Mouse (Mus musculus) adrenal gland, adult 8-10 months (tissue): ENCODE measurements around the gene Fam241a. TPM values are rescaled to one million over a fixed set of nuclear protein-coding genes. Genes with fewer than 3 reads are reported as not detected.

ENCODE experiments used
- DNase-seq: peaks from one replicate; pipeline ENCODE4 v3.0.0; 2022
- total RNA-seq, 4 experiments: library from RNA; stranded (reverse); gene quantifications; 2 replicates each; pipeline ENCODE4 v1.2.4; 2022

The Fam241a gene
- total RNA-seq, 4 experiments from 2014 or later = 3.0 to 5.2 (median 3.3) TPM

DNA sequence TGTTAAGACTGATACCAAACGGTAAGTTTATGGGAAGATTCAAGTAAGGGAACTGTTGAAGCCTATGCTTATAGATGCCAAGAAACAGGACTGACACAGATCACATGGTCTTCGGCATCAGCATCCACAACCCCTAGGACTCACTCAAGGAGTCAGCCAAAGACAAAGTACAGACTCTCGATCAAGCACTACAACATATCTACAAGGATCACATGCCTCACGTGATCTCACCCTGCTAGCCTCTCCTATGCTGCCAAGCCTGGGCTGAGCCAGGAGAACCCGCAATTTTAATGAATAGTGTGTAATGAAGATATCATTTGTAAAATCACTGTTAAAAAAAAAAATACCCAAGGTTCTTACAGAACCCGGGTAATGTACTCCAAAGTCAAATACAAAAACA, 60.5 kb downstream of the Fam241a start:
- DNase-seq = no peak

DNA sequence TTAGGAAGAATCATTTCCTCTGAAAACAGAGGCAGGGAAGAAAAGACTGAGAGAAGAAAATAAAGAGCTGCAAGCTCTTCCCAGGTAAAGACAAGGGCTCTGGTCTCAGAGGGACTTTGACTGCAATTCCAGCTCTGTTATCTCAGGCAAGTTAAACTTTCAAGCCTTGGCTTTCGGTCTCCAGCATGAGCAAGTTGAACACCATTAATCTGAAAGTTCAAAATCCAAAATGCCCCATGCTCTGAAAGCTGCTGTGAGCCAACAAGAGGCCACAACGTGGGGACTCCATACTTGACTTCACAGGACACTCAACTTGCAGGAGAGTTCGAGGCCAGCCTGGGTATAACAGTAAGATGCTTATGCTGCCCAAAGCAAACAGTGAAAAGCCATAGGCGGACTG, 62.1 kb downstream of the Fam241a start:
- DNase-seq = no peak

DNA sequence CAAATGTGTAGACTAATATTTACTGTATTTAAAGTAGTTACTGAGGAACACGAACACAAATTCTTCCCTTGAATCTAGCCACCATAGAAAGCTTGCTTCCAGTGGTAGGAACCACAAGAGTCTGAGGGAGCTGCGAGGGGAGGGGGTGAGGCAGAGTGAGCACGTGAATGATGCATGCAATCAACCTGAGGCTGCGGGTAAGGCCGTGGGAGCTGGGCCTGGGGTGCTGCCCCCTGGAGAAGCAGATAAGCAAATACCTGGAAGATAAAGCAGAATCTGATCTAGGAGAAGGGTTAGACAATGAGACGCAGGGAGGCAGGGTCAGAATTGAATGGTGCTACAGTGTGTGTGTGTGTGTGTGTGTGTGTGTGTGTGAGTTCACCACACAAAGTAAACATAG, 65.0 kb downstream of the Fam241a start:
- no peak for DNase-seq

DNA sequence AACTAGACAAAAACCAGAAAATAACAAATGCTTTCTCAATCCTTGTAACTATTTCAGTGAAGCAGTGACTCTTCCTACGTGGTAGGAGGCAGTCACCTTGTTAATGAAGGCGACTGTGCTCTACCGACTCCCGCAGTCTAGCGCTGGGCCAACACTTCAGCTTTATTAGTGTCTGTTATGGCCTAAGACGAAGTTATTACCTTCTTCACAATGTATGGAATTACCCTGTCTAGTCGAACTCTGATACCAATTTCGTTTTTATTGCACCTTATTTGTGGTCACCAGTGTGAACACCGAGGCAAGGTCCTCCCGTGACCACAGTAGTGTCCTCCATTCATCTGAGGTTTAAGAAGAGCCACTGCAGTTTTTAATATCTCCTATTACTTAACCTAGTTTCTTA, 65.9 kb downstream of the Fam241a start:
- DNase-seq = no peak

DNA sequence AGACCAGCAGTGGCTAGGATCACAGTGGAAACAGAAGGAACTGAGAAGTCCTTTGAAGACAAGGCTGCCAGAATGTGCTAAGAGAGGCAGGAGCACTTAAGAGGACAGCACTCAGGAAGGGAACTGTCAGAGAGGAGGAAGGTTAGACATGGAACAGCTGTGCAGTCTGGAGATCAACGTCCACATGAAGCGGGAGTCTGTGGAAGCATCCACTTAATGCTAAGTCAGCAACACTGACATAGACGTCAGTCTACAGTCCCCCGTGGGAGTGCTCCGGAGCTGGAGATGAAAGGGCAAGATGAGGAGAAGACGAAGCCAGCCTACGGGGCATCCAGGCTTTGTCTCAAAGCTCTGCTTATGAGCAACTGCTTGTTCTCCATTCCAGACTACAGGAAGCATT, 69.0 kb downstream of the Fam241a start:
- DNase-seq = no peak

DNA sequence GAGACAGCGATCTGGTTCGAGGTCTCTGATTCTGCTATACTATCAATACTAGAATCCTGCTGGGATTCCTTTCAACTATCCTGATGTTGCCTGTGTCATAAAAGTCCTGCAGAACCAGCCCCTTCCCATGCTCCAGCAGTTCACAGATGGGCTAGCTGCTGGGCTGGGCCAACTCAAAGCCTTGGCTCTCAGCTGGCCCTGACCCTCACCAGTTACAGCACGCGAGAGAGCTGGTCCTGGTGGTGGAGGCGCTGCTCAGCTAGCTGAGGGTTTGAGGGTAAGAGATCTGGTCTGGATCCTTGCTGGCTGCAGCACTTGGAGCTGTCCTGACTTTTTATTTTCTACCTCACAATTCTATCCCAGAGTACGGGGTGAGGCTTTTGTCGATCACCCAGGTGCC, 69.6 kb downstream of the Fam241a start:
- no peak for DNase-seq

DNA sequence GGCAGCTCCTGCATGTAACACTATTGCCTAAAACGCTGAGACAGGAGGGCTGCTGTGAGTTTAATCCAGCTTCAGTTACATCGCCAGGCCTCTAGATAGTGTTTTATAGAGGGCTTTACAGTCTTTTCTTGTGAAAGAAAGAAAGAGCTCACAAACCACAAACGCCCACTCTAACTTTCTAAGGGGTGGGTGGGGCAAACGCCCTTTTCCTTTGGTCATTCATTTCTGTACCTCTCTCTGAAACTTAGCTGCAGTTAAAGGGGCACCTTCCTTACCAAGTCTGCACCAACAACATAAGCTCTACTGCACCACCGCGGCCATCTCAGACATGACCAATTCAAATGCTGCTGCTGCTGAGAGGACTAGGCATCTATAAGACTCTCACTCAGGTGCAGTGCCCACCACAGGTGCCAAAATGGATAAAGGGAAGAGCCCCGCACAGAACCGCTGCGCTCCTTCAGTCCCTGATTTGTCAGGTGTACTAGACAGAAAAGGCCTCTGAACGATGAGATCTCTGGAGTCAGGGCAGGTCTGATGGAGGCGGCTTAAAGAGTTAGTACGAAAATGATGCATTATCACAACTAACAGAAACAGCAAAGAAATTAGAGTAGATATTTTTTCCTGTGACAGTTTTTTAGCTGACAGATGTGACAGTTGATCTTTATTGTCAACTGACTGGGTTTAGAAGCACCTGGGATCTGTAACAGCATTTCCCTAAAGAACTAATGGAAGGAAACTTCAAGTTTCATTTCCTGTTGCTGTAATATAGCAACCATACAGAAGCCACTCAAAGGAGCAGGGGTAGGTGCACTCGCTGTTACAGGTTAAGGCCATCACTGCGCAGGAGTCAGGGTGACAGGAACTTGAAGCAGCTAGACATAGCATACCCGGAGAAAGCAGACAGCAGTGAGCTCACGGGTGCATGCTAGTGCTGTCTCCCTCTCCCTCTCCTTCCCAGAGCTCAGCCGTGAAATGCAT, 71.9 kb downstream of the Fam241a start:
- no peak for DNase-seq

DNA sequence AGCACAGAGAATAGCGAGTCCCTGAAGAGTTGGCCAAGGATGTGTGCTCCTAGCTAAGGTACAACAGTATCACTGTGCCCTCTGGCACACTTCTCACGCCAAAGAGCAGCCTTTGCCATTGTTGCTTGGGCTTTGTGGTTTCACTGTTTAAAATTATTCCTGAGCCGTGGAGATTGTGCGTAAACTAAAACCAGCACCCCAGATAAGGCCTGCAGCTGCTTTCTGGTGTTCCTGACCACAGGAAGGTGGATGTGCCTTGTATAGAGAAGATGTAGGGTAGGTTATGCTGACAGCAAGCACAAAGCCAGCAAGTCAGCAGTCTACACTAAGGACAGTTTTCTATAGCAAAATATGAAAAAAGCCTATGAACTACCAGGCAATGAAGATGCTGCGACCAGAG, 74.9 kb downstream of the Fam241a start:
- DNase-seq = no peak

DNA sequence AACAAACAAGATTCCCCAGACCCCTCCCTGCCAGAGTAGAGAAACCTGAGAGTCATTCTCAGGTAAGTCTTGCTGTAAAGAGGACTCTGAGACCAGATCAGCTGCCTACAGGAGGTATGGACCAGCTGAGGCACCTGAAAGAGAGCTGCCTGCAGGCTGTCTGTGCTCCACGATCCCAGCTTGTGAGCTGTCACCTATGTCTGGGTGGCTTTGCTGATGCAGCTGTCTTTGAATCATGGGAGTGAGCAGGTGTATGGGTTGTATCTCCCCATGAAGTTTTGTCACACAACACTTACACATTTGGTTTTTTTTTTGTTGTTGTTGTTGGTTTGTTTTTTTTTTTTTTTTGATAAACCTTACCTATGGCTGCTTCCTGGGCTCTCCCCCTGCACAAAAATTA, 75.7 kb downstream of the Fam241a start:
- DNase-seq = no peak

Other genes starting within 250 kb of the Fam241a start
- gene Alpk1, start 115.8 kb downstream of the Fam241a start, total RNA-seq = 10 to 100 TPM; 11.8 to 21.1 (median 15.1) TPM
- 10 to 100 TPM in 1 of 4 experiments, 1 to 10 TPM in 3; 5.7 to 10.9 (median 8.4) TPM for gene Tifa, start 106.5 kb downstream of the Fam241a start, total RNA-seq
- 10 to 100 TPM; 34.6 to 43.5 (median 42.4) TPM for gene Ap1ar, start 58.8 kb downstream of the Fam241a start, total RNA-seq